8 mouse cellular contexts compared by ENCODE assay signal in the genomic region with DNA sequence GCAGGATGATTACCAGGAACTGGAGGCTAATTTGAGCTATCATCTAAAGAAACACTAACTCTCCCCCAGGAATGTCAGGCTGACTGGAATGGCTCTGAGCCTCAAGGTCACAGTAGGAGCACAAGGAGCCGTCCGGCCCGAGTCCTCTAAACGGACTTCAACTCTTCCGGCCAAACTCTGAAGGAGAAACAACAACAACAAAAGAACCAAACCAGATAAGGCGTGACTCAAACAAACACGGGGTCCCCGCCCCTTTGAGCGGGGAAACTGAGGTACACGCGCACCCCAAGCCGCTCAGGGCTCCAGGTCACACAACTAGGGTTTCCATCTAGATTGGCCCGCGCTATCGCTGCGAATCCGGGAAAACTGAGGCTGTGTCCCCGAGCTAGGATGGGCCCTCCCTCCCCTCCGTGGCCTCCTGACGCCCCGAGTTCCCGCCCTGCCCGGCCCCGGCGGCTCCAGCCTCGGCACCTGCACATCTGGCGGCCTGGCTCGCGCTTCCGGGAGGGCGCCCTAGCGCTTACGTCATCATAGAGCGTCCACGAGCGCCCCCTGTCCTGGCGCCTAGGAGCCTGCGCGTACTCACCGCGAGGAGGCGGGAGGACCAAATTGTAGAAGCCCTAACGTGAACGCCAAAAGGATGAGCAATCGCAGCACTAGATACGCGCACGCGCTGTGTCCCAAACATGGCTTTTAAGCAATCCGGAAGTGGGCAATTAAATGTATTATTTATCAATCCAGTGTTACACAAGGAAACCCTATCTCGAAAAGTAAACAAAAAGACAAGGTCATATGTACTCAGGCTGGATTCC. TPM values are rescaled to one million over a fixed set of nuclear protein-coding genes. Genes with fewer than 3 reads are reported as not detected.
A peak's percentile ranks its signal among the peaks of the same experiment; 100 is the strongest.
DNase-seq lines count a peak whose midpoint lies in the region; ATAC-seq lines count a peak whose summit lies in the region.

No protein-coding gene starts in this region.

- peaks cover 19% of the 10 kb centered on the region for H3K36me3 ChIP-seq in hindbrain, embryonic 13.5 days

- WGBS in hindbrain, embryonic 13.5 days: under 1% methylated on average over 51 of the region's 51 CpGs

- peak; percentile 97 for DNase-seq in Muller cell, postnatal 12 days (ENCODE audit: inconsistent ontology term)
- peak; percentile 97 for DNase-seq in cerebellum, adult 9-11 months
- DNase-seq in frontal cortex, postnatal 10 days (ENCODE audit: low spot score in 2 of 2): peak; percentile 92 to 95
- peak; percentile 91 to 92 for DNase-seq in layer of hippocampus, postnatal 25 days (ENCODE audit: extremely low spot score in 1 of 2, low spot score in 1 of 2)
- peak; percentile 97 for DNase-seq in lung, postnatal 25 days (ENCODE audit: low spot score)
- DNase-seq in retina, embryonic 14.5 days (ENCODE audit: low spot score): peak; percentile 98
- peak; percentile 98 for DNase-seq in thymus, postnatal 4 days

- H3K4me3 ChIP-seq in hindbrain, embryonic 13.5 days: peak overlapping the region; percentile 81

- H3K9ac ChIP-seq in hindbrain, embryonic 13.5 days: peak overlapping the region; percentile 88

- peak; percentile 88 for ATAC-seq in hindbrain, embryonic 13.5 days (ENCODE audit: low FRiP score)

- H3K4me1 ChIP-seq in hindbrain, embryonic 13.5 days (replicated peaks): peaks cover 25% of the 10 kb centered on the region

- H3K9me3 ChIP-seq in hindbrain, embryonic 13.5 days: no peaks in the 10 kb centered on the region

- peak overlapping the region; percentile 80 for H3K4me2 ChIP-seq in hindbrain, embryonic 13.5 days

- H3K27ac ChIP-seq in hindbrain, embryonic 13.5 days: peak overlapping the region; percentile 86

- H3K27me3 ChIP-seq in hindbrain, embryonic 13.5 days: no peaks in the 10 kb centered on the region

RNA-seq across cellular contexts. Expression of a gene that starts 4.7 kb away (rescaled TPM):
- 385 and 391 TPM in 2 replicates for polyA plus RNA-seq in hindbrain, embryonic 13.5 days (2015; fragmentation: Nextera tagmentation; extraction: Ambion mirVana)
- total RNA-seq in layer of hippocampus, postnatal 25 days (2021): 100 to 1,000 TPM; 432 to 468 TPM

RNA-seq across cellular contexts. Expression of a gene that starts 5.0 kb away (rescaled TPM):
- 47.7 and 50.5 TPM in 2 replicates for polyA plus RNA-seq in hindbrain, embryonic 13.5 days (2015; fragmentation: Nextera tagmentation; extraction: Ambion mirVana)
- total RNA-seq in layer of hippocampus, postnatal 25 days (2021): 10 to 100 TPM; 37.8 to 38.0 TPM

RNA-seq across cellular contexts. Expression of a gene that starts 12.2 kb away (rescaled TPM):
- 715 and 758 TPM in 2 replicates for polyA plus RNA-seq in hindbrain, embryonic 13.5 days (2015; fragmentation: Nextera tagmentation; extraction: Ambion mirVana)
- total RNA-seq in layer of hippocampus, postnatal 25 days (2021): 1,000 to 10,000 TPM; 1,005 to 1,128 TPM

RNA-seq across cellular contexts. Expression of a gene that starts 16.2 kb away (rescaled TPM):
- 147 and 148 TPM in 2 replicates for polyA plus RNA-seq in hindbrain, embryonic 13.5 days (2015; fragmentation: Nextera tagmentation; extraction: Ambion mirVana)
- total RNA-seq in layer of hippocampus, postnatal 25 days (2021): 100 to 1,000 TPM in 1 of 2 experiments, 10 to 100 TPM in 1; 91.1 to 101 TPM

RNA-seq across cellular contexts. Expression of a gene that starts 16.5 kb away (rescaled TPM):
- polyA plus RNA-seq in hindbrain, embryonic 13.5 days (2015; fragmentation: Nextera tagmentation; extraction: Ambion mirVana): 16.3 and 17.2 TPM in 2 replicates
- 10 to 100 TPM; 20.3 to 23.5 TPM for total RNA-seq in layer of hippocampus, postnatal 25 days (2021)

Comparison
In these comparisons a context has a peak if more than half of its experiments do, and no peak if none do; other contexts are left out.
1. Peak in every context shown above with its lines: DNase-seq, ATAC-seq, H3K4me3 ChIP-seq and H3K27ac ChIP-seq.